Mouse (Mus musculus) erythroblast, embryonic 14.5 days (primary cell): ENCODE measurements around the gene Tbx10.

Experiments
- GATA1 ChIP-seq: IDR thresholded peaks from 2 replicates; pipeline ENCODE4 v1.6.1; 2012; ENCODE audit warnings: low read length, inconsistent platforms, mixed read lengths
- TAL1 ChIP-seq: IDR thresholded peaks from 3 replicates; pipeline ENCODE4 v1.6.1; 2012; ENCODE audit warnings: low read length, inconsistent platforms, mixed read lengths

- TF ChIP-seq GATA1, result no peak
- TF ChIP-seq TAL1, result no peak
Observed at GRCm38 (mm10) chr19:3975866-3976265, 16.7 kb upstream of the Tbx10 start.
